Mouse (Mus musculus) CD8-positive naive resting alpha-beta T cell, adult 2 months (primary cell): ENCODE data around the gene AU021092.
"Not testable (repeated sequence)": the region's sequence is repeated elsewhere in the genome, so short reads cannot be mapped to it uniquely, and the experiment has no call there.

ENCODE experiments used
- DNase-seq, 2 experiments: peaks; one replicate each; pipeline ENCODE4 v3.0.0; 2022; ENCODE audit warnings: low read depth in 2 of 2, low spot score in 2 of 2

AU021092 gene

DNA sequence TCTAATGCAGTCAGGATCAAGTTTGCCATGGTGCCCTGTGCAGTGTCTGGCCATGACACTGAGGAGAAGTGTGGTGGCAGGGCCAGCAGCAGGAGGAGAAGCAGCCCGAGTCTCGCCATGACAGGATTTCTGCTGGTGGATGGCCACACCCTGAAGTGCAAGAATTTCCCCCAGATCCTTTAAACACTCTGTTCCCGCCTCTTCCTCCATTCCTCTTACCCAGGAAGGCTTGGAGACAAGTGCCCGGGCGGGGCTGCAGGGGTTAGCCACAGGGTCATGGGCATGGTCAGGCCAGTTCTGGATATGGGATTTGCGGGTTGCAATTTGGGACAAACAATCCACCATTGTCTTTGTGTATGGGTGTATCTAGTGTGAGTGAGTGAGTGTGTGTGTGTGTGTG is at the start of gene AU021092:
Gene AU021092, minus strand, starts transcription at position 160 of the 400 bp plus-strand sequence.
- no peak for DNase-seq

DNA sequence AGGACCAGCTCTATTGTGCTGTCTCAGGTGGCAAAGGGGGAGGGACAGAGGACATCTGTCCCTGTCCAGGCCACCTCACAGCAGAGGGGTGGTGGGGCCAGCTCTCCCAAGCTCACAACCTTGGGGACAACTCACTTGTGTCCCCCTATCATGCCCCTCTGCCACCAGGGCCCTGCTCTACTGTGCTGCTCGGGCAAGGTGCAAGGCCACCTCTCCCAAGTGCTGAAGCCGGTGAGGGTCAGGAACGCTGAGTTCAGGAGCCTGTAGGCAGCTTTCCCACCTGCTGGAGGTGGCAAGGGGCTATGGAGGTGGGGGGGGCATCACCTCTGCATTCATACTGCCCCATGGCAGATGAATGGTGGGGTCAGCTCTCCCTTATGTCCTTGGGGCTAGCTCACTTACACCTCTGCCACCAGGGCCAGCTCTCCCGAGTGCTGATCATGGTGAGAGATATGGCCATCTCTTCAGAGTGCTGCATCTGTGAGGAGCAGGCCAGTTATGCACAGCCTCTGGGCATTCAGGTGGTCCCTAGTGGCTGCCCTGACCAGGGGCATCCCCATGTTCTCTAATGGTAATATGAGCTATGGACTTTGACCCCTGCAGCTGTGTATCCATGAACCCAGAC is 49.4 kb upstream of the AU021092 start:
- DNase-seq = no peak

DNA sequence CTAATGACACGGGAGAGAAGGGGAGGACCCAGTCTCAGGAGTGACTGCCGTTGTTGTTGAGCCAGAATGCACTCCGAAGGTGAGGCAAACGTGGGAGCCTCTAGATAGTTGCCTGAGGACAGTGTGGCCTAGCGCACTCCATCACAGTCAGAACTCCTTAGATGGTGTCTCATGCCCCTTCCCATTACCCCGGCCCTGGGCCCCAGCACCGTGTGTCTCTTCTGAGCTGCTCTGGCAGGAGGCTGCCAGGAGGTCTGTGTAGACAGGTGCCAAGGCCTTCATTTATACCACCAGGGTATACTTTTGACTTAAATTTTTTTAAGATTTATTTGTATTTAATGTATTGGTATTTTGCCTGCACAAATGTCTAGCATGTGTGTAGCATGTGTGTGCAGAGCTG is 41.8 kb upstream of the AU021092 start:
- DNase-seq = no peak

DNA sequence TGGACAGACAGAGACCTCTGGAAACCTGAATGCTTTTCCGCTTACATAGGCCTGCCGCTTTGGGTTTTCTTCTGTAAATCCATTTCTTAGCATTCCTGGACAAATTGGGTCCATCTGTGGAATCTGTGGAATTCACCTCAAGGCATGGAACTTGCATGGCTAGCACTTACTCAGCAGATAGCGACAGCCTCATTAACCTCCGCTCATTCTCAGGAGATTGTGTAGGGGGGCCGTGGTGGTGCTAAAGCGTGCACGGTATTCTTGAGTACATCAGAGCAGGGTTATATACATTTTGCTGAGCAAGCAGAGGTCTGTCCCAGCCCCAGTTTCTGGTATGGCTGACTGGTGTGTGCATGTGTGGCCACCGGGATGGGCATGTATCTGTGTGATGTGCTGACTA is 41.1 kb upstream of the AU021092 start:
- DNase-seq = no peak

DNA sequence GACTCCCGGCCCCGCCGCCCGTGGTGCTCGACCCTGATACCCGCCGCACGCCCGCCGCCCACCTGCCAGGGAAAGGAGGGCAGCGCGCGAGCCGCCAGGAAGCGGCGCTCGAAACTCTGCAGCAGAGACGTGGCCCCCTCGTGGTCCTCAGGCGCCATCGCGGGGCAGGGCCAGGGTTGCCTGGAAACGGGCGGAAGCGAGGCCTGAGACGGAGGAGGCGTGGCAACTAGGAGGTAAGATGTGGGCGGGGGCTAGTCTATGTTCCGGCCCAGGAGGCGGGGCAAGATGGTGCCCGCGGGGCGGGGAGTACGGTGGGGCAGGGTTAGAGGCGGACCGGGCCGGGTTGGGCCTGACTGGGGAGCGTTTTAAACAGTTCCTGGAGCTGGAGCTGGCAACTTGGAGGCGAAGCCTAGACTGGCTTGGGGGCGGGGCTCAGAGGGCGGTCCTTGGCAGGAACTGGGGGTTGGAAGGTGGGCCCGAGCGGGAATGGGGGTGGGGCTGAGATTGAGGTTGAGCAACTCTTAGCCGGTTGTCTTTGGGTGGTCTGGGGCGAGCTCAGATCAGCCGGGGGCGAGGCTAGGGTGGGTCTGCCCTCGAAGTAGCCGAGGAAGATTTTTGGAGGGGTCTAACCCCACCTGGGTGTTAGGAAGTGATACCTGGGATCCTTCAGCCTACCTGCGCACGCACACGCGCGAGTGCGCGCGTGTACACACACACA is 33.8 kb upstream of the AU021092 start, which contains the start of gene Eef2kmt:
Gene Eef2kmt, minus strand, starts transcription at position 205 of the 718 bp plus-strand sequence.
- peak; percentile 99 for DNase-seq

DNA sequence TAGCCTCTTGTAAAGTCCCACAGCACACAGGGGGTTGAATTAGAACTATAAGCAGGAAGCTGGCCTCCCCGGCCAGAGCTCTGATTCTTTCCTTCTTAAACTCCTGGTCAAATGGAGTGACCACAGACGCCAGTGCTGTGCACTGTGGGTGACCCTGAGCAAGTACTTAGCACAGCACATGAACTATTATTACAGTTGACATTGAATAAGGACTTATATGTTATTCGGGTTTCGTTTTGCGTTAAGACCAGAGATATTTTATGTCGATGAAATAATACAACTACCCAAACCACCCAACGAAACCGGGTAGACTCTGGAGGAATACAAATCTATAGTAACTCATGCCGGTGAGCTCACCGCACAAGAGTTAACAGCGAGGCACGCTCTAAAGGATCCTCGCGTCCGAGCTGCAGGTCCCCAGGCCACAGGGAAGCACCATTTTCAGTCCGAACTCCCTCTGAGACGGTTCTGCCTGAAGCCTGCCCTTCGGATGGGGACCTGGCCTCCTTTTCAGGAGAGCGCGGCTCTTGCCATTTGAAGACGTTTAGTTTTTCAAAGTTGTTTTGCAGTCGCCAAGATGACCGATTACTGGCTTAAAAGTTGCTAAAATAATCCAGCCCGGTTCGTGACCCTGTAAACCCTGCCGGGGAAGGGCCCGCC is 33.1 kb upstream of the AU021092 start:
- no peak for DNase-seq

DNA sequence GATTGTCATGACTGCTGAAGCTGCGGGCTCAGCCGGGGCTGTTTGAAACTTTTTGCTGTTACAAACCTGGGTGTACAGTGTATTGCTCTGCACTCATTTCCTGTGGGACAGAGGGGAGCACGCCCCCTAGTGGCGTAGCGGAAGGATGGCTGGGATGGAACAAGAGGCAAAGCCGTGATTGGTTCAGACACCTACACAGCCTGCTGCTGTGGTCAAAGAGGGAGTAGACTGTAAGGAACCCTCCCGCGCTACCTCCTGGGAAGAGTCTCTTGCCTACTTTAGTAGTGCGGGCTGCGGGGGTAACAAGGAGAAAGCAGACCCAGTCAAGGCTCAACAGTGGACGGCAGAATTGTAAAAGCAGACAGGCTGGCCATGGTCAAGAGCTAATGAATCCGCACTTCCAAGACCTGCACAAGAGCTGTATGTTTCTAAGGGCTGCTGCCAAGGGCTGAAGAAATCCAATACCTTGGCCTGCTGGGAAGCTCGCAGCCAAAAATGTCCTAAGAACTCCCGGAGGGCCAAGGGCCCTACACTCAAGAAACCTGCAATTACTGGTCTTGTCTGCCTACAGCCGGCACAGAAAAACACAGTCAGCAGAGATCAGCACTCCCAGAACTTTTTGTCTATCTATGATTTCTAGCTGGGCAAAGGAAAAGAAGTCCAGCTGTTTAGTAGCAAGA is 32.4 kb upstream of the AU021092 start:
- DNase-seq = peak; percentile 72 to 76

DNA sequence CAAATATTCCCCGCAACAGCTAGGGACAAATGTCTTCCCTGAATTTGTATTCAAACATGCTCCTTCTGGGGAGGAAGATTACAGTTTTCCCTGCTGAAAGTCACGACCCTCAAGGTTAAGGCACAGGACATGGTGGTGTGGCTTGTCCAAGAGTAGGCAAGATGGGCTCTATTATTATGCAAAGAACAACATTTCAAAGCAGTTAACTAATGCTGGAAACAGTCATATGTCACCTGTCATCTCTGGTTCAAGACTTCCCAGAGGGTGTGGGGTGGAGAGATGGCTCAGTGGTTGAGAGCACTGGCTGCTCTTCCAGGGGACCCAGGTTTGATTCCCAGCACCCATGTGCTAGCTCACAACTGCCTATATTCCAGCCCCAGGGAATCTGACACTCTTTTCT is 30.2 kb upstream of the AU021092 start:
- DNase-seq = no peak

DNA sequence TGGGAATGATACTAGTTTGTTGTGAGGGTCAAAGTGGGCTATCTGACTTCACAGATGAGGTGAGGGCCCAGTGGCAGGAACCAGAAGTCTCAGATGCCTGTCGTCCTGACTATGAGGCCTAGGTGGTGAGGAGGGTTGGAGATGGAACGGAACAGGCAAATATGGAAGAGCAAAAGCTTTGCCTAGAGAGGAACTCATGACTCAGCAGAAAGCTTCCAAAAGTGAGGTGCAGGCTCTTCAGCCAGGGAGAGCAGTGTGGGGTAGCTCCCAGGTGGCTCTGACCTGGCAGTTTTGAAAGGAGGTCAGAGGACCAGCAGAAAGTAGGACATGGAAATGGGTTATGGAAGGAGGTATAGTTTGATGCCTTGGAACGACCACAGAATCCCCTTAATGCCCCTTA is 28.8 kb upstream of the AU021092 start:
- DNase-seq = no peak

DNA sequence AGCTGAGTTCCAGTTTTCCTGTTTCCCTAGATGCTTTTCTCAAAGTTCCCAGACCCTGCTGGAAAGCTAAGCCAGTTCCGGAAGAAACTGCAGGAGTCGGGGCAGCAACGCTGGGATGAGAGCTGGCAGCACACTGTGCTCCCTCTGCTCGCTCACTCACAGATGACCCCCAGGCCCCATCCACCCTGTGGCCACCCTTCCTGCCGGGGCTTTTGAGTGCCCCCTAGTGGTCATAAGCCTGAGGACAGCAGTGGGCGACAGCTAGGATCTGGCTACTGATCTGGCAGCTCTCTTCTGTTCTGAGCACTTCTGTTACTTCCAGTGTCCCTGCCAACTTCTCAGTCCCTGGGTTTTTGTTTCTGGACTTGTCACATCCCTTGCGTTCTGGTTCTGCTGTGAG is 22.3 kb upstream of the AU021092 start:
- DNase-seq = peak; percentile 41 to 51

DNA sequence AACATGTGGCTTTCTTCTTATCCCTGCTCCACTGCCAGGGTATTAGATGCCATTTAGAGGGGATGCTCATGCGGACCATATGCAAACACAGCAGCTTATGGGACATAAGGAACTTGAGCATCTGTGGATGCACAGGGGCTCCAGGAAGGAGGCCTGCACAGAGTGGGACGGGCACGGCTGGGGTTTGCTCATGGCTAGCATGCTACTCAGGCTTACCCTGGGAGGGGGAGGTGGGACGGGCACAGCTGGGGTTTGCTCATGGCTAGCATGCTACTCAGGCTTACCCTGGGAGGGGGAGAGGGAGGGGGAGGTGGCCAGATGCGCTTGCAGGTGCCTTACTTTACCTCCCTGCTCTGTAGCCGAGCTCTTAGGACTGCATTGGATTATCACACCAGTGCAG is 20.8 kb upstream of the AU021092 start:
- DNase-seq = no peak

DNA sequence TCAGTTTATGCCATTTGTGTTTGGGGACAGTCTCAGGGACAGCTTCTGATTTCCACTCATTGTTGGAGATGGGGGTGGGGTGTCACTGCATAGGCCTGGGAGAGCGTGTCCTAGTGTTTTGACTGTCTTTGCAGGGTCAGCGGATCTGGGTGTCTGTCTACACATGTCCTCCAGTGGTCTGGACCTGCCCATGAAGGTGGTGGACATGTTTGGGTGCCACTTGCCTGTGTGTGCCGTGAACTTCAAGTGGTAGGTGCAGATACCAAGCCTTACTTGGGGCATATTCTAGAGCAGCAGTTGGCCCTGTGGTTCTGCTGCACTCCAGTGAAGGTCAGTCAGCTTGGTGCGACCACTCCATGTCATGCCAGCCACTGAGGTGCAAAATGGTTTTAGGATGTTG is 20.3 kb upstream of the AU021092 start:
- no peak for DNase-seq

DNA sequence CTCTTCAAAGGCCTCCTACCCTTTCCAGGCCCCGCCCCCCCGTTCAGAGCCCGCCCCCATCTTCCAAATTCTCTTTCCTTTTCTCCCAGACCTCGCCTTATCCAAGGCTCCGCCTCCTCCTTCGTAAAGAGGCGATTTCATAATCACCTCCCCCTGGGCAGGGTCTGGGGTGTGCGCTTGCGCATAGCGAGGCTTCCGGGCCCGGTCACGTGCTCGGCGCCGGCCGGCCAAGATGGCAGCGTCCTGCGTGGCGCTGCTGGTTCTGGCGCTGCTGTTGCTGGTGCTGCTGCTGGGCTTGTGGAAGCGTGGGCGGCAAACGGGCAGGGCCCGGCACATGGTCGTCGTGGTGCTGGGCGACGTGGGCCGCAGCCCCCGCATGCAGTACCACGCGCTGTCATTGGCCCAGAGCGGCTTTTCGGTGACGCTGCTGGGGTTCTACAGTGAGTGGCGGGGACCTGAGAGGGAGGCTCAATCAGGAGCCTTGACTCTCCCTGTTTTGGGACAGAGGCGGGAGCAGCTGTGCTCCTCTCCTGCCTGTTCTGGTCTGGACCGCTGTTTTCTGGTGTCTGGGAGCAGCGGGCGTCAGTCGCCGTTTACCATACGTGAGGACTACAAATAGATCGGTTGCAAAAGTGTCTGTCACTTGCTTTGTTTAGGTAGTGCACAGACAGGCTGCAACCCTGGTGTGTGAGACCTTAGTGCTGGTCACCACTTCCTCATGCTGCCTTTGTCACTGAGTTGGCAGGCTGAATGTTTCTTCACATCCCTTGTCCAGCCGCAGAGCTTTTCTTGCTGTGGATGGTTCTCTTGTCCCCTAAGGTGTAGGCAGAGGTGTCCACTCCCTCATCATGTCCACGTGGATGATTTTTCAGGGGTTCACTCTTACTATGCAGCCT is 11.6 kb upstream of the AU021092 start, which contains the start of gene Alg1:
Gene Alg1, plus strand, starts transcription at position 204 of the 896 bp plus-strand sequence.
- peak; percentile 82 to 85 for DNase-seq

DNA sequence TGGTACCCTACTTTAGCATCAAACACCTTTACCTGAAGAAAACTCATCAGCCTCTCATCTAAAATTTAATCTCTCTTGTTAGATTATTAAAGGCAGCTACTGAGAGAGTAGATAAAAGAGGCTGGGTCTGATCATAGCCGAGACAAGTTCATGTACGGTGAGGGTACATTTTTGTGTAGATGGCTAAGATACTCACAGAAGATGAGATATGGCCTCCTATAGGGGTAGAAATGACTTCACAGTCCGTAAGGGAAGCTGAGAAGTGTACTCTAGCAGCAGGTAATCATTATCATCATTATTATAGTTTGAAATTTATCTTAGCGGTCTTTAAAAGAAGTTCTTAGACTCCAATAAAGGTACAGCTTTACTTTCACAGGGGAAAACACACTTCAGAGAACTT is 10.9 kb upstream of the AU021092 start:
- no peak for DNase-seq

DNA sequence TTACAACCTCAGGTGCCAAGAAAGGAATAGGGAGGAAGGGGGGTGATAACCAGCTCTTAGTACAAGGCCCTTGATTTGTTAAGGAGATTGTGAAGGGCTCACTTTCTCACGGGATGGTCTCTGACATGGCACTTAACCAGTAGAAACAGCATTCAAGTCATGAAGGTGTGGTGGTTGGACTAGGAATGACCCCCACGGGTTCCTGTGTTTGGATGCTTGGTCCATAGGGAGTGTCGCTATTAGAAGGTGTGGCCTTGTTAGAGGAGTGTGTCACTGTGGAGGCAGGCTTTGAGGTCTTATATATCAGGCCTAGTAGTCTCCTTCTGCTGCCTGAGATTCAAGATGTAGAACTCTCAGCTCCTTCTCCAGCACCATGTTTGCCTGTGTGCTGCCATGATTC is 6.0 kb upstream of the AU021092 start:
- DNase-seq = not testable (repeated sequence)

DNA sequence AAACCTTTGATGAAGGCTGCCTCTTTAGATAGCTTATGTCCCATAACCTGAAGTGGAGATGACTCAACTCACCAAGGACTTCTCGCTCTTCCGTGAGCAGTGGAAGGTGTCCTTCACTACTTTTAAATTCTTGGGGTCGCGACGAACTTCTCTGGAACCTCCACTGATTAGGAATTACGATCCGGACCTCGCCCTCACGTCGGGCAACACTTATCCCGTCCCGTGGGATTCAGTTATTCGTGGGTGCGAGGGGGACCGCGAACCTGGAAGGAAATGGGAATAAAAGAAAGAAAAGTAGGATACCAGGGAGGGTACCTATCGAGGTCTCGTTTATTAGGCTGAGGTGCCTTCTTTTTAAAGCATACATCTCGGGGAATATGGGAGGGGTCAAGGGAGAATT is 5.4 kb upstream of the AU021092 start:
- DNase-seq = not testable (repeated sequence)

DNA sequence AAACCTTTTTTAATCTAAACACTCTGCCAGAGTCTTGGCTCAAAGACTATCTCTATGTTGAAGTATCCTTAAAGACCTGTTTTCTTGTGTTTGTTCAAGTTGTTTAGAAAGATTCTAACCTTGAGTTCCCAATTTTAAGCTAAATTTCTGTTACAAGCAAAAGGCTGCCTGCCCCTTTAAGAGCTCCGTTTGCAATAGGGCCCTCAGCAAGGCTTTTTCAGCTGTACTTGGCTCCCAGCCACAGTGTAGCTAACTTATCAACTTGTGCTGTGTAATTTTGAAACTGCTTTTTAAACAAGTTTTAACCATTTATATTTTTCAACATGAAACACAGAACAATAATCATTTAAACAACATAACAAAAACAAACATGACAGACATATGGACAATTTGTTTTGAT is 4.4 kb upstream of the AU021092 start:
- not testable (repeated sequence) for DNase-seq

DNA sequence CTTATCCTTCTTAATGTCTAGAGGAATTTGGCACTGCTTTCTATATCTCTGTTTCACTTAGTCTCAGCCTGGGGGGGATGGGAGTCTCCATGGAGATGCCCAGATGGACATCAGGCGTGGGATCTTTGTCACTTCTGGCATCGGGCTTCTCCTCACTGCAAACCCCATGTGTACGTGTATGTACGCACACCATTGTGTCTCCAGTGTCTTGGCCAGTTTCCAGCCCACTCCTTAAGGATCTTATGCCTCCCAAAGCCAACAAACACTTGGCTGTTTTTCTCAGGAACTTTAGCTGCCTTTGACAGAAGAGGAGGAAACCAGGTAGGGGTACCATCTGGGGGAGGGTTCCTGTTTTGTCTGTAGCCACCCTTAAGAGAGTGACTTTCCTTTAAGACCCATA is 696 bp downstream of the AU021092 start:
- DNase-seq = no peak

DNA sequence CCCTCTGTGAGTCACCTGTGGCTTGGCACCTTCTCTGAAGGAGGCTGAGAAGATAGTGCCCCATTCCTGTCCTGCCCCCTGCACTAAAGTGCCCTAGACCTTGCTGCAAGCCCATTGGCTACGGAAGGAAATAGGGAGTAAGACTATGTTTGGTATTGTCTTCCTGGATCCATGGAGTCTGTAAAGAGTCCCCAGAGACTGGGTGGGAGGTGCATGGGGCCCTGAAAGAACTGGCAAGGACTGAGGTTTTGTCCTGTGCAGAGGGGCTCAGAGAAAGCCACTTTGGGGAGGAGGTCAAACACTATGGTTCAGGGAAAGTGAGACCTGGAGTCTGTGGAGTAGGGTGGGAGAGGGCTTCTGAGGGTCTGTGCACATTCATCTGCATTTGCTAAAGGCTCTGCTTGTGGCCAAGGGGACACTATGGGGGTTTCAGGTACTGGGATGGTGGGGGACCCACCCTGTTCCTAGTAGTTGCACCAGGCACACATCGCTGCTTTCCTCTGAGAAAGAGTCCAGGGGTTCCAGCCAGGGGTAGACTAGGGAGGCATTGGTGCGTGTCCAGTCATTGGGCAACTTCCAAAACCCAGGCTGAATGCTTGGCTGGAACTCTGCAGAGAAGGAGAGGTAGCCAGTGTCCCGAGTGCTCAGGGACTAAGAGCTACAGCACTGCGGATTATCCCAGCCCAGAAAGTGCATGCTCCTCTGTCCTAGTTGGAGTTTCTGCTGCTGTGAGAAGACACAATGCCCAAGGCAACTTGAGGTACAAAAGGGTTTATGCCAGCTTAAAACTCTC is 4.6 kb downstream of the AU021092 start:
- no peak for DNase-seq

DNA sequence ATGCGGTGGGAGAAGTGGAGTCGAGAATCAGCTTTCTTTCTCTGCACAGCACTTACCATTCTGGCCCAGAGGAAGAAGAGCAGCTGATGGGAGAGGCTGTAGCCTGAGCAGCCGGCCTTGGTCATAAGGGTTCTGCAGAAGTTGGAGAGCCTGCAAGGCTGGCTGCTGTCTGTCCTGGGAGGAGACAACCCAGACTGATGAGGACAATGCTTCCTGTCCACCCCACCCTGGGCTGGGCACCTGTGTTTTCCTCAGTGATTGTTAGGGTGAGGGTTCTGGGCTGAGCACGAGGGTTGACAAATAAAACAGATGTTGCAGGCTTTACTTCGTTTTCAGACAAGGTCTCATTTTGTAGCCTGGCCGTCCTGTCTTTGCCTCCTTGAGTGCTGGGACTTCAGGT is 5.4 kb downstream of the AU021092 start:
- no peak for DNase-seq
